Mouse (Mus musculus) embryonic facial prominence, embryonic 10.5 days (tissue): ENCODE measurements at regions not wholly inside any gene's neighbourhood (a gene's known extent, or its start where the extent isn't known, plus 50 kb on each side); places are given as distances from the start of the nearest gene placed in this dataset.

Experiments used
- DNase-seq: peaks from one replicate; pipeline ENCODE4 v3.0.0-alpha.2; 2017; ENCODE audit warnings: low spot score
- H3K27ac ChIP-seq: fragments of 300-500 bp; sonication (generic); replicated peaks from 2 replicates; pipeline ENCODE4 v1.5.1; 2016; ENCODE audit warnings: mild to moderate bottlenecking
- H3K27me3 ChIP-seq: fragments of 300-500 bp; sonication (generic); replicated peaks from 2 replicates; pipeline ENCODE4 v1.6.1; 2016; ENCODE audit warnings: low read depth, mild to moderate bottlenecking; ENCODE audit not compliant: poor library complexity, severe bottlenecking
- H3K36me3 ChIP-seq: fragments of 300-500 bp; sonication (generic); replicated peaks from 2 replicates; pipeline ENCODE4 v1.6.1; 2016; ENCODE audit warnings: mild to moderate bottlenecking, moderate library complexity
- H3K4me1 ChIP-seq: fragments of 300-500 bp; sonication (generic); 2 replicates; pipeline ENCODE4 v1.6.1; 2016
- H3K4me3 ChIP-seq: fragments of 300-500 bp; sonication (generic); 2 replicates; pipeline ENCODE4 v1.5.1; 2016; ENCODE audit warnings: mild to moderate bottlenecking, moderate library complexity
- H3K9me3 ChIP-seq: fragments of 300-500 bp; sonication (generic); 2 replicates; pipeline ENCODE4 v1.6.1; 2016; ENCODE audit warnings: mild to moderate bottlenecking
- WGBS: fragments of 180-500 bp; shearing (Covaris S2); methylation state at CpG from one replicate; pipeline ENCODE4 v1.1.7; 2016; 5-methylcytosine and 5-hydroxymethylcytosine counted together

- 78% methylated on average over 4 of the region's 4 CpGs for WGBS
Observed at GRCm38 (mm10) chr3:132007356-132007755, 77.7 kb upstream of the Dkk2 start.

GRCm38 (mm10) chr3:132015205-132015604, 69.9 kb upstream of the Dkk2 start:
- no peak for DNase-seq
- no peaks in the 10 kb centered on the region for H3K36me3 ChIP-seq
- no peaks in the 10 kb centered on the region for H3K27me3 ChIP-seq
- no peaks in the 10 kb centered on the region for H3K9me3 ChIP-seq
- 67% methylated on average over 6 of the region's 6 CpGs for whole genome bisulfite sequencing
- no peak overlapping the region for H3K27ac ChIP-seq
- peaks cover 13% of the 10 kb centered on the region for H3K4me1 ChIP-seq
- no peak overlapping the region for H3K4me3 ChIP-seq

More at GRCm38 (mm10) chr3:132007356-132007755, 77.7 kb upstream of the Dkk2 start:
- Histone ChIP-seq H3K36me3 (no peaks in the 10 kb centered on the region), H3K9me3 (no peaks in the 10 kb centered on the region), H3K4me1 (no peaks in the 10 kb centered on the region), H3K27me3 (no peaks in the 10 kb centered on the region), H3K4me3 (no peak overlapping the region), H3K27ac (no peak overlapping the region)
- no peak for DNase-seq

GRCm38 (mm10) chr3:132017485-132018261, 67.4 kb upstream of the Dkk2 start:
- 29% methylated on average over 15 of the region's 15 CpGs for WGBS

GRCm38 (mm10) chr3:132018505-132018904, 66.6 kb upstream of the Dkk2 start:
- no peak for DNase-seq
- WGBS: 71% methylated on average over 2 of the region's 2 CpGs
- Histone ChIP-seq H3K9me3 (no peaks in the 10 kb centered on the region), H3K27ac (no peak overlapping the region), H3K4me1 (peaks cover 21% of the 10 kb centered on the region), H3K4me3 (no peak overlapping the region), H3K27me3 (no peaks in the 10 kb centered on the region), H3K36me3 (no peaks in the 10 kb centered on the region)

More at GRCm38 (mm10) chr3:132017485-132018261, 67.4 kb upstream of the Dkk2 start:
- no peaks in the 10 kb centered on the region for H3K9me3 ChIP-seq
- DNase-seq: no peak
- no peaks in the 10 kb centered on the region for H3K36me3 ChIP-seq
- H3K27ac ChIP-seq: no peak overlapping the region
- no peaks in the 10 kb centered on the region for H3K27me3 ChIP-seq
- no peak overlapping the region for H3K4me3 ChIP-seq
- peaks cover 19% of the 10 kb centered on the region for H3K4me1 ChIP-seq

- H3K9me3 ChIP-seq: no peaks in the 10 kb centered on the region
- WGBS: 69% methylated on average over 4 of the region's 4 CpGs
- no peak for DNase-seq
- no peaks in the 10 kb centered on the region for H3K27me3 ChIP-seq
- peaks cover 19% of the 10 kb centered on the region for H3K4me1 ChIP-seq
- H3K36me3 ChIP-seq: no peaks in the 10 kb centered on the region
- no peak overlapping the region for H3K27ac ChIP-seq
- H3K4me3 ChIP-seq: no peak overlapping the region
Observed at GRCm38 (mm10) chr3:132022032-132022431, 63.1 kb upstream of the Dkk2 start.

- Histone ChIP-seq H3K36me3 (no peaks in the 10 kb centered on the region), H3K4me1 (peaks cover 10% of the 10 kb centered on the region; the same call in 1 of the 2 replicates), H3K27me3 (no peaks in the 10 kb centered on the region), H3K9me3 (no peaks in the 10 kb centered on the region), H3K4me3 (no peak overlapping the region), H3K27ac (no peak overlapping the region)
- no peak for DNase-seq
- WGBS: 85% methylated on average over 6 of the region's 6 CpGs
Observed at GRCm38 (mm10) chr3:132023342-132023741, 61.8 kb upstream of the Dkk2 start.

GRCm38 (mm10) chr3:132029112-132029511, 56.0 kb upstream of the Dkk2 start:
- DNase-seq: no peak
- peaks cover 11% of the 10 kb centered on the region for H3K4me1 ChIP-seq
- H3K9me3 ChIP-seq: no peaks in the 10 kb centered on the region
- no peaks in the 10 kb centered on the region for H3K36me3 ChIP-seq
- no peaks in the 10 kb centered on the region for H3K27me3 ChIP-seq
- no peak overlapping the region for H3K4me3 ChIP-seq
- H3K27ac ChIP-seq: no peak overlapping the region
- 94% methylated on average over 3 of the region's 3 CpGs for WGBS

GRCm38 (mm10) chr3:132033078-132033713, 51.9 kb upstream of the Dkk2 start:
- 64% methylated on average over 5 of the region's 5 CpGs for WGBS
- Histone ChIP-seq H3K9me3 (no peaks in the 10 kb centered on the region), H3K27ac (0 out of 2 replicates have a peak overlapping the region, but pooled peaks have one; percentile 10), H3K4me1 (peaks cover 18% of the 10 kb centered on the region), H3K27me3 (no peaks in the 10 kb centered on the region), H3K36me3 (no peaks in the 10 kb centered on the region), H3K4me3 (no peak overlapping the region)
- DNase-seq: no peak

GRCm38 (mm10) chr3:132035176-132035575, 49.9 kb upstream of the Dkk2 start:
- Histone ChIP-seq H3K4me3 (no peak overlapping the region), H3K27me3 (no peaks in the 10 kb centered on the region), H3K4me1 (peaks cover 22% of the 10 kb centered on the region), H3K27ac (no peak overlapping the region), H3K9me3 (no peaks in the 10 kb centered on the region), H3K36me3 (no peaks in the 10 kb centered on the region)
- DNase-seq: no peak
- WGBS: 86% methylated on average over 2 of the region's 2 CpGs
